Mouse (Mus musculus) monocyte, adult 2 months (primary cell): ENCODE results near the gene Artn.

ENCODE experiments used
- DNase-seq, 2 experiments: peaks; one replicate each; pipeline ENCODE4 v3.0.0; 2022; ENCODE audit warnings: low spot score in 2 of 2, low read depth in 1 of 2

The Artn gene

GRCm38 (mm10) chr4:117929391-117929881, at the start of gene Artn:
Gene Artn (minus strand): TSS chr4:117929763.
- DNase-seq, result no peak

- no peak for DNase-seq
These were observed 49.6 kb upstream of the Artn start for GRCm38 (mm10) chr4:117979181-117979580.

- no peak for DNase-seq
These were observed 48.7 kb upstream of the Artn start for GRCm38 (mm10) chr4:117978282-117978681.

GRCm38 (mm10) chr4:117977841-117978240, 48.3 kb upstream of the Artn start:
- DNase-seq, result no peak

- no peak for DNase-seq
These were observed 47.8 kb upstream of the Artn start for GRCm38 (mm10) chr4:117977371-117977770.

- no peak for DNase-seq
These were observed 46.3 kb upstream of the Artn start for GRCm38 (mm10) chr4:117975820-117976219.

GRCm38 (mm10) chr4:117974719-117975118, 45.2 kb upstream of the Artn start:
- DNase-seq, result no peak

- no peak for DNase-seq
These were observed 43.4 kb upstream of the Artn start for GRCm38 (mm10) chr4:117972999-117973398.

GRCm38 (mm10) chr4:117964346-117965025, 34.9 kb upstream of the Artn start:
- DNase-seq, result no peak

GRCm38 (mm10) chr4:117957492-117957891, 27.9 kb upstream of the Artn start:
- DNase-seq, result no peak

- DNase-seq, result no peak
These were observed 17.9 kb upstream of the Artn start for GRCm38 (mm10) chr4:117947493-117947892.

- no peak for DNase-seq
These were observed 17.2 kb upstream of the Artn start for GRCm38 (mm10) chr4:117946639-117947305.

GRCm38 (mm10) chr4:117943317-117943716, 13.8 kb upstream of the Artn start:
- DNase-seq, result no peak

- no peak for DNase-seq
These were observed 7.4 kb upstream of the Artn start for GRCm38 (mm10) chr4:117936964-117937363.

- no peak for DNase-seq
These were observed 4.5 kb upstream of the Artn start for GRCm38 (mm10) chr4:117934081-117934480.

- DNase-seq, result no peak
These were observed 3.7 kb upstream of the Artn start for GRCm38 (mm10) chr4:117933248-117933647.

- no peak for DNase-seq
These were observed 793 bp downstream of the Artn start for GRCm38 (mm10) chr4:117928699-117929241.

GRCm38 (mm10) chr4:117928234-117928633, 1.3 kb downstream of the Artn start:
- no peak for DNase-seq

- no peak for DNase-seq
These were observed 2.7 kb downstream of the Artn start for GRCm38 (mm10) chr4:117926545-117927482.

- no peak for DNase-seq
These were observed 4.6 kb downstream of the Artn start for GRCm38 (mm10) chr4:117924916-117925315.

GRCm38 (mm10) chr4:117923450-117923849, 6.1 kb downstream of the Artn start:
- DNase-seq, result no peak
